Mouse (Mus musculus) kidney, postnatal 25 days (tissue): ENCODE data around the gene Tnfrsf1b.
"Not testable (repeated sequence)": the region's sequence is repeated elsewhere in the genome, so short reads cannot be mapped to it uniquely, and the experiment has no call there.

Source experiments
- DNase-seq, 2 experiments: peaks; one replicate each; pipeline ENCODE4 v3.0.0; 2021; ENCODE audit warnings: mixed read lengths in 2 of 2

Gene Tnfrsf1b

DNA sequence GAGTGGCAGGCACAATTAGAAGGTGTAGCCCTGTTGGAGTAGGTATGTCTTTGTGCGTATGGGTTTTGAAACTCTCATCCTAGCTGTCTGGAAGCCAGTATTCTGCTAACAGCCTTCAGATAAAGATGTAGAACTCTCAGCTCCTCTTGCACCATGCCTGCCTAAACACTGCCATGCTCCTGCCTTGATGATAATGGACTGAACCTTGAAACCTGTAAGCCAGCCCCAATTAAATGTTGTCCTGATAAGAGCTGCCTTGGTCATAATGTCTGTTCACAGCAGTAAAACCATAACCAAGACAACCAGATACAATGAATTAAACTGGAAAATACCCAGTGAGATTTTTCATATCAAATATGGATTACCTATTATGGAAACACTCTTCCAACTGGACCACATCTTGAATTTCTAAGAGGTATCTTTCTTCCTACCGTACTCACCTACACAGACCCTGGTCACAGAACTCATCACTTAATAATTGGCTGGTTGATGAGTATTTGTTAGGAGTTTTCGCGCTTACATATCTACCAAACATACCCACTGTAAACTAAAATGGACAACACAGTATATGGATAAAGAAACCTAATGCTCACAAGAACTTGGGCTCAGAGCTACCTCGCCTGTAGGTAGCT is 67.6 kb downstream of the Tnfrsf1b start:
- DNase-seq: no peak

DNA sequence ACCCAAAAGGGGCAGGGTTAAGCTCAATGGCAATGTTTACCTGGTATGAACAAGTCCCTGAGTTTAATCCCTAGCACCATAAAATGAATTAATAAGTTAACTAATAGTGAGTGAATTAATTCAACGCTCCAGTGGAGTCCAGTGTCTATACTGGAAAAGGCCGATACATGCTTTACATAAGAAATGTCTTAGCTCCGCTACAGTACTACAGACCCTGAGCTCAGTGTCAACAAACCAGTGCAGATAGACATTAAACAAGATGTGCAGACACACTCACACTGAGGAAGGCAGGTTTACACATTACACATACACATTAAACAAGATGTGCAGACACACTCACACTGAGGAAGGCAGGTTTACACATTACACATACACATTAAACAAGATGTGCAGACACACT is 81.1 kb downstream of the Tnfrsf1b start:
- DNase-seq: not testable (repeated sequence)

DNA sequence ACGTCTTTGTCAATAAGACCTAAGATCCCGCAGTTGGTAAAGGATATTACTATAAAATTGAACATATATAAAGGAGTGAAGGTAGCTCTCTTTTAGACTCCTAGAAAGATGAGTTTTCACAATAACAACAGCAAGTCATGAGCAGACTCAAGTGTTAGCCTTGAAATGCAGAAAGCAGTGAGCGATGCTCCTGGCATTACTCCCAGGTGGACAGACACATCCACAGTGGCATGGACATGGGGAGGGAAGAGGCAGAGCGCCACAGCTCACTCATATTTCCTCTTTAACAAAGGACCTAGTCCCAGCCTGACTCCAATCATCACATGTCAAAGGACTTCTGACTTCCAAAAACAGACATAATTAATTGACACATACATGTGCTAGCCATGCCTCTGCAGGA is 82.6 kb downstream of the Tnfrsf1b start:
- no peak for DNase-seq
